Mouse (Mus musculus): ENCODE data around the gene Ogfod2.

Gene Ogfod2

DNA sequence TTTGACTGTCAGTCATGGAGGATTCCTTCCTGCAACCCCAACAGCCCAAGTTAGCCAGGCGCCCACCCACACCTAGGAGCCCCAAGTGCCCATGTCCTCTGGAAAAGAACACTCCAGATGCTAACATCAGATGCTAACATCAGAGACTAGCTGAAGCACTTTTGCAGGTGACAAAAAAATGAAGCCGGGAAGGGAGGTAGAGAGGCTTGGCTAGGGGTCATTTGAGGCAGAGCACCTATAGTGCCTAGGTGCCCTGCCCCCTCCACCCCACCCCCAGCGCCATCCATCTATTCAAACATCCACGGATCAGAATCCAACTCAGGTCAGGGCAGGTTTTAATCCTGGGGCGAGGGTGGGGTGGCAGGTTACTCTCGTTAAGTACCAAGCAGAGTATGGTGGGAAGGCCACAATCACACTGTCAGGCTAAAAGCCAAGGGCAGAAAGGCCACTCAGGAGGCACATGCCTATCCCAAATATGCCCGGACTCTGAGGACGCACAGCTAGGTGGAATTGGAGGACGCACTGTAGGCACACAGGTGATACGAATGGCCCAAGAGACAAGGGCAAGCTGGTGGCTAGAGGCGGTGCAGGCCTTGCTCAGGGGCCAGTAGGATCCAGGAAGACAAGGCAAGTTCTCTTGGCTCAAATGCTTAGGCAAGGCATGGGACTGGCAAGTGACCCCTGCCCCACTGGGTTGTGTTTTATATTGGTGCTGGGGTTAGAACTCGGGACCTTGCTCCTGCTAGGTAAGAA, 18.1 kb upstream of the Ogfod2 start:
- no peak for DNase-seq (ENCODE audit: low spot score in 2 of 2)

DNA sequence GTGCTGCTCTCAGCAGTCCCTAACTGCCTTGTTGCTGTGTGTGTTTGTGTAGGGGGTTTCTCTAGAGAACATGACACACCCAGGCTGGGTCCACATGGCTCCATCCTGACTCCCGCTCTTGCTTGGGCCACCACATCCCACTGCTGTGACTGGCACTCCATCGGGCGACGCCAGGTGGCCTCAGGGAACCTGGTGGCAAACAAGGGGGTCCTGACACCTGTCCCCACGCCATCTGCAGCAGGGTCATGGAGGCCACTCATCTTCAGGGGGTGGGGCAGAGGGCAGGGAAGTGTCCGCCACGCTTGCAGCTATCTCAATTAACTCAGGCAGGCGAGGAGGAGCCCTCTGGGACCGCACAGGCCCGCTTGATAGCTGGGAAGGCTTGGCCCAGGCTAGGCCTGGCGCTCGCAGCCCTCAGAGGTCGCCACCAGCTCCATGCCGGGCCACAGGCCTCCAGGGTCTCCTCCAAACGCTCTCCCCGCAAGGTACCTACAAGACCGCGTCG, 17.0 kb upstream of the Ogfod2 start:
- no peak for DNase-seq (ENCODE audit: low spot score in 2 of 2)

GRCm38 (mm10) chr5:124095596-124096232, 16.4 kb upstream of the Ogfod2 start, which contains the start of gene Abcb9:
Gene Abcb9, minus strand, starts transcription at chr5:124095798.
- DNase-seq (ENCODE audit: low spot score in 2 of 2), result peak; percentile 96 to 98

DNA sequence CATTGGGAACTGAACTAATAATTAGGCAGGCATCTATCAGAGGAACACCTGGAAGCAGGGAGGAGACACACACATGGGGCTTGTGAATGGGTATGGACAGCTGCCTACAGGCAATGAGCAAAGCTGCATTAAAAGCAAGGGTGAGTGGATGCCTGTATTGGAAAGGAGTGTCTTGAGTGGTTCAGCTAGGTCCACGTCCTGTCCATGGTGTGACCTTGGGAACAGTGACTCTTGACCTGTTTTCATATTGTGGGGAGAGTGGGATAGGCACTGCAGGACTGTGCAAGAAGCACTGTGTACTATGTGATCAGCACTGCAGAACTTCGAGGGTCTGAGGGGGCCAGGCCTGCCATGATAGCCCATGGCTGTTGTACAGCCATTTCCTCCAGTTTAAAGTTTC, 13.2 kb upstream of the Ogfod2 start:
- no peak for DNase-seq (ENCODE audit: low spot score in 2 of 2)

DNA sequence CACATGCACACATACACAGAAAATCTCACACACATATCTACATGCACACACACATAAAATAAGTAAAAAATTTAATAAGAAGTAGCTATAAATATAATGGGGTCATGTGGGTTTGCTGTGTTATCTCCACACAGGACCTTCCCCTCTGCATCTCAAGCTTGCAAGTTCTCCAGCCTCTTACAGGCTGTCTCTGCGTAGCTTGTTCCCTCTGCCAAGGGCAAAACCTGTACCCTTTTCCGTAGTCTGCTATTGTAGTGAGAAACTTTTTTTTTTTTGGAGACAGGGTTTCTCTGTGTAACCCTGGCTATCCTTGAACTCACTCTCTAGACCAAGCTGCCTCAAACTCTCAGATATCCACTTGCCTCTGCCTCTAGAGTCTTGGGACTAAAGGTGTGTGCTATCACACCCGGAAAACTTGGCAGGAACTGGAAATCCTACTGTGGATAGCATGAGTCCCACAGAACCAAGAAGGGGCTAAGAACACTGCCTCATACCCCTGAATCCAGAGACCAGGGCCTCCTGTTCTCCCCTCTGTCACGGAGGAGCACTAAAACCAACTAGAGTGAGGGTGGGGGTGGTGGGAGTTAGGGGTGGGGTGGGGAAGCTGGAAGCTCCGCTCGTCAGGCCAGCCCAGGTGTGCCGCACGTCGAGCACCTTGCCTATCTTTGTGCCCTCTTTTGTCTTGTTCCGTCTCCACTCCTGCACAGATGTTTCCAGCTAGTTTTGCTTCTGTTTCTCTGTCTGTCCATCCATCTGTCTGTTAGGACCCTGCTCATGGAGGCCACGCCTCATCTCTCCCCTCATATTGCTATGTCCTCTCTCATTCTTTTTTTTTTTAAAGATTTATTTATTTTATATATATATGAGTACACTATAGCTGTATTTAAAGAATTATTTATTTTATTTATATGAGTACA, 11.7 kb upstream of the Ogfod2 start:
- DNase-seq (ENCODE audit: low spot score in 2 of 2), result no peak

- DNase-seq (ENCODE audit: low spot score in 2 of 2), result no peak
Measured at GRCm38 (mm10) chr5:124102326-124102725, 9.8 kb upstream of the Ogfod2 start.

DNA sequence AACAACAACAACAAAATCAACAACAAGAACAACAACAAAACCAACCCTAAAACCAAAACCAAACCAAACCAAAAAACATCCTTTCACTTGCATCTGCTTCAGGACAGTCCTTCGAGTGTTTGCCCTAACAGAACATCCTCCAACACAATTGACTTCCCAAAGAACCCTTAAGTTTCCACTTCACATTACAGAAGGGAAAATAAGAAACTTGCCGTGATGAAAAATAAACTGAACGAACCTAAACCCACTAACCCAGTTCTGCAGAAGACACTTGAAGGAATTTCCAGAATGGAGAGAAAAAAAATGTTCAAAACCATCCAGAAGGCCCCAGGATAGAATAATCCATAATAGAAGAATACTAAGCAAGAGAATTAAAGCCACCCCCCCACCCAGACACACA, 9.1 kb upstream of the Ogfod2 start:
- no peak for DNase-seq (ENCODE audit: low spot score in 2 of 2)

DNA sequence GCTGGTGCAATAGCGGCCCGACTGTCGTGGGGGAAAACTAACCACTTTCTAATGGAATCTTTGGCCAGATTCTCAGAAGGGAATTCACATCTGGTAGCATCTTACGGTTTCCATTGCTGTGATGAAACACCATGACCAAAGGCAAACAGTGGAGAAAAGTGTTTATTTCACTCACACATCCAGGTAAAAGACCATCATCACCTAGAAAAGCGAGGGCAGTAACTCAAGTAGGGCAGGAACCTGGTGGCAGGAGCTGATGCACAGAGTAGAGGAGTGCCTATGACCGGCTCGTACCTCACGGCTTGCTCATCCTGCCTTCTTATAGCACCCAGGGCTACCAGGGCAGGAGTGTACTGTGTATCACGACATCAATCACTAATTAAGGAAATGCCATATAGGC, 8.5 kb upstream of the Ogfod2 start:
- DNase-seq (ENCODE audit: low spot score in 2 of 2), result no peak

- no peak for DNase-seq (ENCODE audit: low spot score in 2 of 2)
Measured at GRCm38 (mm10) chr5:124111077-124111741, 888 bp upstream of the Ogfod2 start.

- DNase-seq (ENCODE audit: low spot score in 2 of 2), result no peak
Measured at GRCm38 (mm10) chr5:124112531-124112930, 434 bp downstream of the Ogfod2 start.

- DNase-seq (ENCODE audit: low spot score in 2 of 2), result no peak
Measured at GRCm38 (mm10) chr5:124113030-124113429, 933 bp downstream of the Ogfod2 start.

DNA sequence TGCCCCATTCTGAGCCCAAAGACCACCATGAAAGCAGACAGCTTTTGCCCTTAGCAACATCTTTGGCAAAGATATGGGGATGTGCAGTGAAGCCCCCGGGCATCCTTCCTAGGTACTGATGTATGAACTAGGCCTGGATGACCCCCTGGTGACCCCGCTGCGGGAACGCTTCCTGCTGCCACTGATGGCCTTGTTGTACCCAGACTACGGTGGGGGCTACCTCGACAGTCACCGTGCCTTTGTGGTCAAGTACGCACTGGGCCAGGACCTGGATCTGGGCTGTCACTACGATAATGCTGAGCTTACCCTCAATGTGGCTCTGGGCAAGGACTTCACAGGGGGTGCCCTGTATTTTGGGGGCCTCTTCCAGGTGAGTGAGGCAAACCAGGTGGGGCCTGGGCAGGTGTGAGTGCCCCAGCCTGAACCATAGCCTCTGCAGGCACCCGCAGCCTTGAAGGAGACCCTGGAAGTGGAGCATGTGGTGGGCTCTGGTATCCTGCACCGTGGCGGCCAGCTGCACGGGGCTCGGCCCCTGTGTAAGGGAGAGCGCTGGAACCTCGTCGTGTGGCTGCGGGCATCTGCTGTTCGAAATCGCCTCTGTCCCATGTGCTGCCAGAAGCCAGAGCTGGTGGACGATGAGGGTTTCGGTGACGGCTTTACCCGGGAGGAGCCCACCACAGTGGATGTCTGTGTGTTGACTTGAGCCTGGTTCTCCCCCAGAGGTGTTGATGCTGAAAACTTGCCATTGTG, 2.4 kb downstream of the Ogfod2 start:
- DNase-seq (ENCODE audit: low spot score in 2 of 2), result no peak

DNA sequence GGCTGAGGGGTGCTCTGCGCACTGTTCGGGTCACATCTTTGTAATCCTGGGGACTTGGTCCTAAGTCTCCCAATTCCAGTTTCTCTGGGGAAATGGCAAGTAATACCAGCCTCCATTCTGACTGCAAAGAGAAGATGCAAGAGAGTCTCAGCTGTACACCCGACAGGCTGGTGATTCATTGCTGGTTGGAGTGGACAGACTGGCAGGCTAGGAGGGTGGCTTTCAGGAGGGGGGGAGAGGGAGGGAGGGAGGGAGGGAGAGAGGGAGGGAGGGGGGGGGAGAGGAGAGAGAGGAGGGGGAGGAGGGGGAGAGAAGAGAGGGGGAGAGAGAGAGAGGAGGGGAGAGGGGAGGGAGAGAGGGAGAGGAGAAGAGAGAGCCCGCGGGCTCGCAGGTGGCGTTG, 3.4 kb downstream of the Ogfod2 start:
- no peak for DNase-seq (ENCODE audit: low spot score in 2 of 2)

GRCm38 (mm10) chr5:124115990-124116845, 4.1 kb downstream of the Ogfod2 start, which contains the start of gene Arl6ip4:
Gene Arl6ip4, plus strand, starts transcription at chr5:124116089.
- peak in 1 of 2 experiments; percentile 71 for DNase-seq (ENCODE audit: low spot score in 2 of 2)

DNA sequence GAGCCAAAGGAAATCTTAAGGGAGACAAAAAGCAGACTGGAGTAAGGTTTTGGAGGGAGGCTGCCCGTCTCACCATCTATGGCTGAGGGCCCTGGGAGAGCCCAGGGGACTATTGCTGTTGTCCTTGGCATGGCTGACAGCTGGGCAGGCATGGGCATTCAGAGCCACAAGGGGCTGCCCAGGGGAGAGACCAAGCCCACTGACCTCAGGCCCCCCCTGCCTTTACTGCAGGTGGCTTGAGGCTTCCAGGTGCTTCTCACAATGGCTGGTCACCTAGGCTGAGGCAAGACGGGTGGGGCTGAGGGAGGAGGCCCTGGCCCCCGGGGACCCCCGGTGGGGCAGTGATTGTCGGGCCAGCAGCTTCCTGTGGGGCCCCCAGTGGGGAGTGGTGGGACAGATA, 7.1 kb downstream of the Ogfod2 start:
- DNase-seq (ENCODE audit: low spot score in 2 of 2), result no peak

GRCm38 (mm10) chr5:124122357-124122756, 10.3 kb downstream of the Ogfod2 start:
- DNase-seq (ENCODE audit: low spot score in 2 of 2), result no peak

GRCm38 (mm10) chr5:124125093-124125492, 13.0 kb downstream of the Ogfod2 start:
- no peak for DNase-seq (ENCODE audit: low spot score in 2 of 2)

DNA sequence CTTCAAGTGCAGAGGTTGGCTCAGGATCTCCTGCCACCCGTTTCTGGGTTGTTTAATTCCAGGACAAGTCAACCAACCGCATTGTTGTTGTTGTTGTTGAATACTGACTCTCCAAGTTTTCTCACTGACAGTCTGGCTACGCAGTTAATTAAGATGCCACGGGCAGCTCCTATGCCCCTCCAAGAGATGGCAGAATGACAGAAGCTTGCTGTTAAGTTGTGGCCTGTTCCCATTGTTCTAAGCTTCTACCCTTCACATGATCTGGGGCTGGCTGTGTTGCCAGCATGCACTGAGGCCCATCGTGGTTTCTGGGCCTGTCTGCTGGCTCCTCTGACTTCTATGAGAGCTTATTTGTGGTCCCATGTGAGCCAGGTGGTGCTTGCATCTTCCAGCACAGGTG, 22.2 kb downstream of the Ogfod2 start:
- DNase-seq (ENCODE audit: low spot score in 2 of 2), result no peak

GRCm38 (mm10) chr5:124138066-124138465, 26.0 kb downstream of the Ogfod2 start:
- no peak for DNase-seq (ENCODE audit: low spot score in 2 of 2)

- no peak for DNase-seq (ENCODE audit: low spot score in 2 of 2)
Measured at GRCm38 (mm10) chr5:124149028-124149427, 36.9 kb downstream of the Ogfod2 start.

Measured in urinary bladder, postnatal 4 days (tissue).